Mouse (Mus musculus) stomach, postnatal 0 days (tissue): ENCODE data around the gene Ap4e1. TPM values are rescaled to one million over a fixed set of nuclear protein-coding genes. Genes with fewer than 3 reads are reported as not detected.
"Not testable (repeated sequence)": the region's sequence is repeated elsewhere in the genome, so short reads cannot be mapped to it uniquely, and the experiment has no call there.

ENCODE experiments used
- ATAC-seq: fragments of 200-750 bp; cut with Nextera tagmentation; 2 replicates; pipeline ENCODE4 v1.8.0; 2017; ENCODE audit not compliant: low FRiP score, low TSS enrichment
- DNase-seq: peaks from one replicate; pipeline ENCODE4 v3.0.0-alpha.2; 2016; ENCODE audit warnings: low spot score
- H3K27ac ChIP-seq: fragments of 300-500 bp; sonication (generic); replicated peaks from 2 replicates; pipeline ENCODE4 v1.5.1; 2014; ENCODE audit warnings: mild to moderate bottlenecking, control low read depth
- H3K27me3 ChIP-seq: fragments of 300-500 bp; sonication (generic); 2 replicates; pipeline ENCODE4 v1.6.1; 2014; ENCODE audit warnings: low read length; ENCODE audit not compliant: control insufficient read depth, insufficient read depth
- H3K36me3 ChIP-seq: fragments of 300-500 bp; sonication (generic); 2 replicates; pipeline ENCODE4 v1.6.1; 2014; ENCODE audit warnings: low read length, mixed read lengths; ENCODE audit not compliant: control insufficient read depth, insufficient read depth
- H3K4me1 ChIP-seq: fragments of 300-500 bp; sonication (generic); replicated peaks from 2 replicates; pipeline ENCODE4 v1.6.1; 2014; ENCODE audit warnings: antibody characterized with exemption; ENCODE audit not compliant: control insufficient read depth, insufficient read depth
- H3K4me2 ChIP-seq: fragments of 300-500 bp; sonication (generic); replicated peaks from 2 replicates; pipeline ENCODE4 v1.6.1; 2014; ENCODE audit warnings: low read depth, mild to moderate bottlenecking, control low read depth, moderate library complexity
- H3K4me3 ChIP-seq: fragments of 300-500 bp; sonication (generic); 2 replicates; pipeline ENCODE4 v1.5.1; 2014; ENCODE audit warnings: low read depth, low read length, control low read depth
- H3K9ac ChIP-seq: fragments of 300-500 bp; sonication (generic); 2 replicates; pipeline ENCODE4 v1.6.1; 2014; ENCODE audit warnings: mild to moderate bottlenecking, low read length, control low read depth, mixed read lengths
- H3K9me3 ChIP-seq: fragments of 300-500 bp; sonication (generic); 2 replicates; pipeline ENCODE4 v1.6.1; 2016; ENCODE audit warnings: low read length; ENCODE audit not compliant: control insufficient read depth
- CTCF ChIP-seq: IDR thresholded peaks from 2 replicates; pipeline ENCODE4 v1.5.1; 2016; ENCODE audit warnings: antibody characterized with exemption, low read depth, mild to moderate bottlenecking, moderate library complexity
- EP300 ChIP-seq: optimal IDR thresholded peaks from 2 replicates; pipeline ENCODE3; 2016; ENCODE audit warnings: antibody characterized with exemption
- WGBS: fragments of 180-500 bp; shearing (Covaris S2); extraction: QIAGEN DNeasy Blood & Tissue Kit; methylation state at CpG from one replicate; pipeline ENCODE4 v1.1.7; 2014; 5-methylcytosine and 5-hydroxymethylcytosine counted together
- microRNA-seq: library from miRNA; unstranded; fragments of <30 nt; microRNA quantifications from one replicate; pipeline ENCODE4, GENCODE M21; 2016
- polyA plus RNA-seq: library from polyadenylated mRNA; unstranded; fragments of >200 nt; fragmentation: Nextera tagmentation; extraction: Ambion mirVana; gene quantifications from 2 replicates; pipeline ENCODE4 v1.2.1, GENCODE M21; 2015

The Ap4e1 gene
- polyA plus RNA-seq, 1 experiment from 2014 or later = 3.9 TPM

DNA sequence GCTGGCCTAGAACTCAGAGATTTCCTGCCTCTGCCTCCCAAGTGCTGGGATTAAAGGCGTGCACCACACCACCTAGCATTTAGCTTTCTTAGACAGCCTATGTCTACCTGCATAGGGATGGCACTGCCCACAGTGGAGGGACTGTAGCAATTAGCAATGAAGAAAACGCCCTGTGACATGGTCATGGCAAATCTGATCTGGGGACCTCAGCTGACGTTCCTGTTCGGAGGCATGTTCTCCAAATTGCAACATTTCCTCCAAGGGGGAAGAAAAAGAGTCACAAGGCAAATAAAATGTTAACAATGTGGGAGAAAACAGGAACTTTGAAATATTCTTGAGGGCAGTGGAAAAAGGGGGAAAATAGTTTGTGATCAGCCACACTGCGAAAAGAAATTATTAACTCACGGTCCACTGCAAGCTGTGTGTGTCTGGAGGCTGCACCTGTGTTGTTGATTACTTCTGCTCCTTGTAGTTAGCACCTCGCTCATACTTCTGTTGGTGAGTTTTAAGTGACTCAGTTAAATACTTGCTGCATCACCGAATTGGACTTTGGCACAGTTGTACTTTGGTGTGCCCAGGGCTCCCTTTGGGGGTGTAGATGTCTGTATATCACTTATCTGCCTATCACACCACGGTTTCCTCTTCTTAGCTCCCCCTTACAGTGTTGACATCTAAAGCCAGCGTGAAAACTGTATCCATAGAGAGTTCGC is 71.5 kb downstream of the Ap4e1 start:
- ATAC-seq = peak; percentile 26; the same call in 1 of the 2 replicates
- no peak overlapping the region for H3K4me2 ChIP-seq

DNA sequence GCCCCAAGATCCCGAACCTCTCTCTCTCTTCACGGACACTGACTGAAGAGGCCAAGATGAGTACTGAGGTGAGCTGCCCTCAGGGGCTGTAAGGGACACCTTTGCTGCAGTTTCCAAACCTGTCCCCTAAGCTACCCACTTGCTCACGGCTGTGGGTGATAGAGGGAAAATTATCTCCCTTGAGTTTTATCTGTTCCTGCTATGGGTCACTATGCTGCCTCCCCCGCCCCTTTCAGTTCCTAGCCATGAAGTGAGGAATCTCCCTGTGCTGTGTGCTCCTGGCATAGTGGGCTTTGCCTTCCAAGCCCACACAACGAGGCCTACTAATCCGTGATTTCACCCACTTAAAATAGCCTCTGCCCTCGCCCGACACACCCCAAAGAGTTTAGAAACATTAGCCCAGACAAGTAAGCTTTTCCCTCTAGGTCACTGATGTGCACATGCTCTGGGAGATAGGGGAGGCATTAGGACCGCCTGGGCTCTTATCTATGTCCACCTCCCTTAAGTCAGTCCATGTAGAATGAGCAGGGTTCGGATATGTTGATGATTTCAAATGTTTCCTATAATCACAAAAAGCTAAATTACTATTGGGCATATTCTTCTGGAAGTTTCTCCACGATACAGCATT is 72.2 kb downstream of the Ap4e1 start:
- Histone ChIP-seq H3K27ac (no peak overlapping the region), H3K4me1 (no peaks in the 10 kb centered on the region), H3K9me3 (no peaks in the 10 kb centered on the region), H3K27me3 (no peaks in the 10 kb centered on the region), H3K4me2 (no peak overlapping the region), H3K36me3 (no peaks in the 10 kb centered on the region; the same call in 1 of the 2 replicates), H3K4me3 (no peak overlapping the region), H3K9ac (no peak overlapping the region)
- TF ChIP-seq CTCF = no peak
- TF ChIP-seq EP300 = no peak
- ATAC-seq = no peak
- WGBS = 89% methylated on average over 11 of the region's 11 CpGs
- DNase-seq = no peak

More for the DNA sequence above, 71.5 kb downstream of the Ap4e1 start:
- Histone ChIP-seq H3K4me3 (no peak overlapping the region), H3K9me3 (no peaks in the 10 kb centered on the region), H3K36me3 (no peaks in the 10 kb centered on the region; the same call in 1 of the 2 replicates), H3K4me1 (no peaks in the 10 kb centered on the region), H3K27ac (no peak overlapping the region), H3K27me3 (no peaks in the 10 kb centered on the region), H3K9ac (no peak overlapping the region)
- DNase-seq = no peak
- TF ChIP-seq EP300 (no peak), CTCF (no peak)
- 87% methylated on average over 11 of the region's 11 CpGs for WGBS

DNA sequence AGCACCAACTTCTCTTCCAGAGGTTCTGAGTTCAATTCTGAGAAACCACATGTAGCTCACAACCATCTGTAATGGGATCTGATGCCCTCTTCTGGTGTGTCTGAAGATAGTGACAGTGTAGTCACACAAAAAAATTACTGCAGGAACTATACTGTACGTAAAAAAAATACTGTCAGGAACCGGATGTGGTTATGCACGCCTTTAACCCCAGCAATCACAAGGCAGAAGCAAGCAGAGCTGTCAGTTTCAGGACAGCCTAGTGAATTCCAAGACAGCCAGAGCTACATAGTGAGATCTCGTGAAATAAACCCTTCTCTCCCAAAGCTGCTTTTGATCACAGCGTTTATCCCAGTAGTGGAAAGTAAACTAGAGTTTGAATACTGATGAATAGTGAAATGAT is 77.7 kb downstream of the Ap4e1 start:
- no peak overlapping the region for H3K27ac ChIP-seq
- no peak for TF ChIP-seq CTCF
- TF ChIP-seq EP300 = no peak
- no peak overlapping the region for H3K4me2 ChIP-seq
- no peak overlapping the region for H3K9ac ChIP-seq
- no peak overlapping the region for H3K4me3 ChIP-seq
- DNase-seq (no peak), ATAC-seq (no peak)
- H3K36me3 ChIP-seq = peaks cover 7% of the 10 kb centered on the region; the same call in 1 of the 2 replicates
- no peaks in the 10 kb centered on the region for H3K4me1 ChIP-seq
- H3K27me3 ChIP-seq = no peaks in the 10 kb centered on the region
- WGBS = 85% methylated on average over 5 of the region's 5 CpGs
- H3K9me3 ChIP-seq = no peaks in the 10 kb centered on the region

DNA sequence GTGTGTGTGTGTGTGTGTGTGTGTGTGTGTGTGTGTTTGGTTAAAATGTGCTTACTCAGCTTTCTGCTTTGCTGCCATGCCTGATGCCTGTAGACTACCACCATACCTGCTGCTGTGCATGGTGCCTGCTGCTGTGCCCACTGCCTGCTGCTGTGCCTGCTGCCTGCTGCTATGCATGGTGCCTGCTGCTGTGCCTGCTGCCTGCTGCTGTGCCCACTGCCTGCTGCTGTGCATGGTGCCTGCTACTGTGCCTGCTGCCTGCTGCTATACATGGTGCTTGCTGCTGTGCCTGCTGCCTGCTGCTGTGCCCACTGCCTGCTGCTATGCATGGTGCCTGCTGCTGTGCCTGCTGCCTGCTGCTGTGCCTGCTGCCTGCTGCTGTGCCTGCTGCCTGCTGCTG is 81.6 kb downstream of the Ap4e1 start:
- H3K27ac ChIP-seq, H3K4me1 ChIP-seq, H3K9ac ChIP-seq, ATAC-seq, H3K9me3 ChIP-seq, H3K36me3 ChIP-seq, DNase-seq, H3K4me2 ChIP-seq, H3K4me3 ChIP-seq, H3K27me3 ChIP-seq: not testable (repeated sequence)

DNA sequence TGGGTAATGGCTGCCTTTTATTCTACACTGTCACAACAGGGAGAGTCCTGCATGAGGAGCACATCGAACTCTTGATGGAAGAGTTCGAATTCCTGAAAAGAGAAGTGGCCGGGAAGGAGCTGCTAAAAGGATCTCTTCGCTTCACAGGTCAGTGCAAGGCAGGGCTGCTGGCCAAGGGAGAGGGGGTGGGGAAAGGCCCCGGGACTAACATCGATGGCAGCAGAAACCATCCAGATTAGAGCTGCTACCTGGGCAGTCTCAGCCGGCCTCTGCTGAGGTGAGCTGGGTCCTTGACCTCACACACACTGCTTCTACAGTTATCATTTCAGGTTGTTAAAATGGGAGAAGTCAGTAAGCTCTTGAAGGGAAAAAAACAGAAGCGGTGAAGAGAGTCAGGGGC is 83.5 kb downstream of the Ap4e1 start:
- Histone ChIP-seq H3K4me1 (no peaks in the 10 kb centered on the region), H3K27me3 (no peaks in the 10 kb centered on the region), H3K9ac (no peak overlapping the region), H3K36me3 (peaks cover 3% of the 10 kb centered on the region; the same call in 1 of the 2 replicates), H3K27ac (no peak overlapping the region), H3K4me3 (no peak overlapping the region), H3K9me3 (no peaks in the 10 kb centered on the region), H3K4me2 (no peak overlapping the region)
- TF ChIP-seq EP300 (no peak), CTCF (no peak)
- ATAC-seq (no peak), DNase-seq (no peak)
- 68% methylated on average over 8 of the region's 8 CpGs for WGBS

DNA sequence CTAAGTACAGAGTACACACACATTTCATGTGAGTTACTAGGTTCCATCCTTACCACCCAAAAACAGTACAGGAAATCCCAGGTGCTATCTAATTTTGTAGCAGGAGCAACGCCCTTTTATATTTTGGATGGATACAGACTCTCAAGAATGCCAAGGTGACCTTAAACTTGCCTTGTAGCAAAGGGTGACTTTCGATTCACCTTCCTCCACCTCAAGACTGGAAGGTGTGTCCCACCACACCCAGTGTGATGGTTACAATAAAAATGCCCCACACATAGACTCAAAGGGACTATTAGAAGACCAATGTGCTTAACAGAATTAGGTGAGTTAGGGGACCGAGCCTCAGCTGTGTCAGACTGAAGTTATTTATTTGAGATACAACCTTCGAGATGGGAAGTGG is 100.5 kb downstream of the Ap4e1 start:
- ATAC-seq = no peak

More for the DNA sequence above, 100.5 kb downstream of the Ap4e1 start:
- H3K36me3 ChIP-seq = peaks cover 28% of the 10 kb centered on the region
- no peaks in the 10 kb centered on the region for H3K27me3 ChIP-seq
- H3K9ac ChIP-seq = no peak overlapping the region
- no peak for DNase-seq
- no peak overlapping the region for H3K4me3 ChIP-seq
- no peaks in the 10 kb centered on the region for H3K9me3 ChIP-seq
- no peaks in the 10 kb centered on the region for H3K4me1 ChIP-seq
- no peak overlapping the region for H3K4me2 ChIP-seq
- no peak overlapping the region for H3K27ac ChIP-seq
- no peak for TF ChIP-seq CTCF
- TF ChIP-seq EP300 = no peak
- 91% methylated on average over 4 of the region's 4 CpGs for WGBS

Small RNA genes lying within 50 kb of the gene (microRNA-seq; reads per million reads assigned to microRNA genes)
- not detected for gene Gm24081

Other genes with a start within 250 kb of the Ap4e1 start
- 2.1 and 2.3 TPM in 2 replicates for gene Usp50, start 225.2 kb upstream of the Ap4e1 start, polyA plus RNA-seq
- gene Trpm7, start 132.5 kb upstream of the Ap4e1 start, polyA plus RNA-seq = 18.6 and 22.4 TPM in 2 replicates
- gene Sppl2a, start 75.5 kb upstream of the Ap4e1 start, polyA plus RNA-seq = 43.4 and 44.8 TPM in 2 replicates
- gene Blvra, start 61.9 kb downstream of the Ap4e1 start, polyA plus RNA-seq = 46.2 and 47.8 TPM in 2 replicates
- 14.5 and 18.3 TPM in 2 replicates for gene Ncaph, start 125.2 kb downstream of the Ap4e1 start, polyA plus RNA-seq
- gene Itpripl1, start 134.7 kb downstream of the Ap4e1 start, polyA plus RNA-seq = 16.9 and 18.3 TPM in 2 replicates
- 1.7 and 1.8 TPM in 2 replicates for gene 1810024B03Rik, start 199.6 kb downstream of the Ap4e1 start, polyA plus RNA-seq
- 13.8 and 16.9 TPM in 2 replicates for gene Snrnp200, start 199.7 kb downstream of the Ap4e1 start, polyA plus RNA-seq
- gene Ciao1, start 239.1 kb downstream of the Ap4e1 start, polyA plus RNA-seq = 41.6 and 42.0 TPM in 2 replicates
- gene Tmem127, start 239.2 kb downstream of the Ap4e1 start, polyA plus RNA-seq = 27.0 and 27.1 TPM in 2 replicates